Mouse (Mus musculus) lung, postnatal 0 days (tissue): Measurements from ENCODE around the gene Uvrag. TPM values are rescaled to one million over a fixed set of nuclear protein-coding genes. Genes with fewer than 3 reads are reported as not detected.
"Not testable (repeated sequence)": the region's sequence is repeated elsewhere in the genome, so short reads cannot be mapped to it uniquely, and the experiment has no call there.

Experiments used
- ATAC-seq: fragments of 200-750 bp; cut with Nextera tagmentation; 2 replicates; pipeline ENCODE4 v1.8.0; 2017; ENCODE audit warnings: moderate library complexity
- DNase-seq: peaks from one replicate; pipeline ENCODE4 v3.0.0-alpha.2; 2016; ENCODE audit warnings: low spot score
- H3K27ac ChIP-seq: fragments of 300-500 bp; sonication (generic); 2 replicates; pipeline ENCODE4 v1.5.1; 2014; ENCODE audit warnings: antibody characterized with exemption, mild to moderate bottlenecking, low read length, mixed read lengths
- H3K27me3 ChIP-seq: fragments of 300-500 bp; sonication (generic); replicated peaks from 2 replicates; pipeline ENCODE4 v1.6.1; 2014; ENCODE audit warnings: low read length, mixed read lengths; ENCODE audit not compliant: insufficient read depth
- H3K36me3 ChIP-seq: fragments of 300-500 bp; sonication (generic); 2 replicates; pipeline ENCODE4 v1.6.1; 2014; ENCODE audit warnings: low read length, mixed read lengths; ENCODE audit not compliant: insufficient read depth
- H3K4me1 ChIP-seq: fragments of 300-500 bp; sonication (generic); 2 replicates; pipeline ENCODE4 v1.6.1; 2014; ENCODE audit warnings: antibody characterized with exemption, low read depth, low read length, mixed read lengths; ENCODE audit not compliant: insufficient read depth
- H3K4me2 ChIP-seq: fragments of 300-500 bp; sonication (generic); replicated peaks from 2 replicates; pipeline ENCODE4 v1.6.1; 2014; ENCODE audit warnings: low read depth, mild to moderate bottlenecking, low read length, moderate library complexity, mixed read lengths
- H3K4me3 ChIP-seq: fragments of 300-500 bp; sonication (generic); 2 replicates; pipeline ENCODE4 v1.5.1; 2014; ENCODE audit warnings: low read depth, low read length
- H3K9ac ChIP-seq: fragments of 300-500 bp; sonication (generic); replicated peaks from 2 replicates; pipeline ENCODE4 v1.6.1; 2014; ENCODE audit warnings: low read depth, mild to moderate bottlenecking
- H3K9me3 ChIP-seq: fragments of 300-500 bp; sonication (generic); 2 replicates; pipeline ENCODE4 v1.6.1; 2016; ENCODE audit warnings: low read length, mixed read lengths
- CTCF ChIP-seq: IDR thresholded peaks from 2 replicates; pipeline ENCODE4 v1.5.1; 2016; ENCODE audit warnings: antibody characterized with exemption, mild to moderate bottlenecking
- EP300 ChIP-seq: IDR thresholded peaks from 2 replicates; pipeline ENCODE4 v1.6.1; 2016; ENCODE audit warnings: antibody characterized with exemption, mild to moderate bottlenecking, control low read depth
- WGBS: fragments of 180-500 bp; shearing (Covaris S2); extraction: QIAGEN DNeasy Blood & Tissue Kit; methylation state at CpG from one replicate; pipeline ENCODE4 v1.1.7; 2014; 5-methylcytosine and 5-hydroxymethylcytosine counted together
- polyA plus RNA-seq: library from polyadenylated mRNA; unstranded; fragments of >200 nt; fragmentation: Nextera tagmentation; extraction: Ambion mirVana; gene quantifications from 2 replicates; pipeline ENCODE4 v1.2.1, GENCODE M21; 2015

Gene Uvrag
- polyA plus RNA-seq, 1 experiment from 2014 or later: 23.4 TPM

DNA sequence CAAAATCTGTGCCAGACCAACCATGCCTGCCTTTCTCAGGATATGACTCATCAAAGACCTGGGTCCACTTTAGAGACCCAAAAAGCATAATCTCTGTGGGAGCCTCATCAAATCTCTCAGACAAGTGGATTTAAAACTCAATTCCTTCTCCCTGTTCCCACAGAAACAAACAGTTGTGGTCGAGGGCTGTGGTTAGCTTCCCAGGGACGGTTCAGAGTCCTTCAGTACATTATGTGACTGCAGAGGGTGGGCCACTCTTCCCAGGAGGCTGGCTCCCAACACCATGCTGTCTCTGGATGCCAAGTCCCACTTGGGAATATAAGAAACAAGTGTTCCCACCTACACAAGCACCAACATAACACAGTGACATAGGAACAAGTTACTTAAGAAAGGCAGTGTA is 75.0 kb downstream of the Uvrag start:
- Histone ChIP-seq H3K4me3 (no peak overlapping the region), H3K9ac (no peak overlapping the region), H3K4me1 (0 out of 2 replicates have a peak, but pooled peaks cover 3% of the 10 kb centered on the region), H3K27ac (no peak overlapping the region), H3K27me3 (no peaks in the 10 kb centered on the region), H3K36me3 (no peaks in the 10 kb centered on the region), H3K4me2 (no peak overlapping the region), H3K9me3 (no peaks in the 10 kb centered on the region)
- TF ChIP-seq CTCF: no peak
- TF ChIP-seq EP300: no peak
- DNase-seq (no peak), ATAC-seq (no peak)
- WGBS: 10% methylated on average over 2 of the region's 2 CpGs

DNA sequence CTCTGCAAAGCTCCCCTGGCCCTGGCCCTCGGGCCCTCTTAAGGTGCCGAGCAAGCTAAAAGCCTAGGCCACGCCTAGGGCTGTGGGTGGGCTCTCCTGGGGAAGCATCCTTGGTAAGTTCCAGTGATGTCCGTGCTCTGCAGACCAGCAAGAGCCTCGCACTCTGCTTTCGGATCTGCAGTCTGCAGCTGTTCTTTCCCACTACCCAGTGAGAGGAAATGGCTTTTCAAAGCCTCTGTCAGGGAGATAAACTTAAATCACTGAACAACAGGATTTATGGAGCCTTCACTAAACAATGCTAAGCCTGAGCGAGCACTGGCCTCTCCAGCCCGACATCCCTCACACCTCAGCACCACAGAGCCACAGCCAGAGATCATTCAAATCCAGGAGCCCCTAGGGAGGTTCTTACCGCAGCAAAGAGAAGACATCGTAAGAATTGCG is 75.5 kb downstream of the Uvrag start:
- H3K27ac ChIP-seq: no peak overlapping the region
- TF ChIP-seq CTCF (no peak), EP300 (no peak)
- no peak for DNase-seq
- no peaks in the 10 kb centered on the region for H3K36me3 ChIP-seq
- WGBS: 28% methylated on average over 11 of the region's 11 CpGs
- H3K27me3 ChIP-seq: no peaks in the 10 kb centered on the region
- no peaks in the 10 kb centered on the region for H3K9me3 ChIP-seq
- H3K4me3 ChIP-seq: no peak overlapping the region
- H3K4me2 ChIP-seq: no peak overlapping the region
- ATAC-seq: peak; percentile 23; the same call in 1 of the 2 replicates
- 0 out of 2 replicates have a peak, but pooled peaks cover 3% of the 10 kb centered on the region for H3K4me1 ChIP-seq
- H3K9ac ChIP-seq: no peak overlapping the region

DNA sequence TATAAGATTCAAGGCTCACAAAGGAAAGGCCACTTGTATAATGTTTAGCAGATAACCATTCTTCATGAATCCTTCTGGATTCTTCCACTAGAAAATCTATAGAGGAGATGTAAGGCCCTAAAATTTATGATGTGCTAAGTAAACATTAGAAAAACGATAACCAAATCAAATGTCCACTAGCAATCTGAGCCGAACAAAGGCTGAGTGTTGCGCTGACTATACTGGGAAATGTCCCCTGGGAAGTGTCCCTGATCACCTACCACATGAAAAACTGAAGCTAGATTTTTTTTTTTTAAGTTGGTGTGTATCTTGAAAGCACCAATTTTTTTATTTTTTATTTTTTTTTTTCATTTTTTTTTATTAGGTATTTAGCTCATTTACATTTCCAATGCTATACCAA is 76.1 kb downstream of the Uvrag start:
- 63% methylated on average over 3 of the region's 3 CpGs for WGBS
- TF ChIP-seq CTCF: no peak
- TF ChIP-seq EP300: no peak

DNA sequence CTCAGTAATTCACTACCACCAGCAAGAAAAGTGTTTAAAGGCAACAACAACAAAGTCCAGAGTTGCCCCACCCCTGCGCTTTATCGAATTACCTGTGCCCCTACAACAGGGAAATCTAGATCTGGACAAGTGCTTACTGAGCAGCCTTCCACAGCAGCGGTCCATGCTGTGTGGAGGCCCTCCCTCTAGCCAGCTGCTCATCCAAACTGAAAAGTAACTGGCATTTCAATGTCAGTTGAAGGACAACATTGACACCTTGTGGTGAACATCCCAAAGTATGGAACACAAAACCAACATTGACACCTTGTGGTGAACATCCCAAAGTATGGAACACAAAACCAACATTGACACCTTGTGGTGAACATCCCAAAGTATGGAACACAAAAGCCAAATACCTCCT is 78.7 kb downstream of the Uvrag start:
- H3K4me1 ChIP-seq, H3K9ac ChIP-seq, H3K4me2 ChIP-seq, DNase-seq, H3K27ac ChIP-seq, H3K4me3 ChIP-seq, H3K9me3 ChIP-seq, H3K27me3 ChIP-seq, ATAC-seq, H3K36me3 ChIP-seq: not testable (repeated sequence)
- 85% methylated on average over 3 of the region's 3 CpGs for WGBS
- peak; percentile 60 for TF ChIP-seq CTCF

More for the DNA sequence above, 76.1 kb downstream of the Uvrag start:
- Histone ChIP-seq H3K4me2 (no peak overlapping the region), H3K9me3 (no peaks in the 10 kb centered on the region), H3K4me1 (0 out of 2 replicates have a peak, but pooled peaks cover 3% of the 10 kb centered on the region), H3K9ac (no peak overlapping the region), H3K4me3 (no peak overlapping the region), H3K27me3 (no peaks in the 10 kb centered on the region), H3K36me3 (no peaks in the 10 kb centered on the region), H3K27ac (no peak overlapping the region)
- ATAC-seq: no peak
- no peak for DNase-seq

DNA sequence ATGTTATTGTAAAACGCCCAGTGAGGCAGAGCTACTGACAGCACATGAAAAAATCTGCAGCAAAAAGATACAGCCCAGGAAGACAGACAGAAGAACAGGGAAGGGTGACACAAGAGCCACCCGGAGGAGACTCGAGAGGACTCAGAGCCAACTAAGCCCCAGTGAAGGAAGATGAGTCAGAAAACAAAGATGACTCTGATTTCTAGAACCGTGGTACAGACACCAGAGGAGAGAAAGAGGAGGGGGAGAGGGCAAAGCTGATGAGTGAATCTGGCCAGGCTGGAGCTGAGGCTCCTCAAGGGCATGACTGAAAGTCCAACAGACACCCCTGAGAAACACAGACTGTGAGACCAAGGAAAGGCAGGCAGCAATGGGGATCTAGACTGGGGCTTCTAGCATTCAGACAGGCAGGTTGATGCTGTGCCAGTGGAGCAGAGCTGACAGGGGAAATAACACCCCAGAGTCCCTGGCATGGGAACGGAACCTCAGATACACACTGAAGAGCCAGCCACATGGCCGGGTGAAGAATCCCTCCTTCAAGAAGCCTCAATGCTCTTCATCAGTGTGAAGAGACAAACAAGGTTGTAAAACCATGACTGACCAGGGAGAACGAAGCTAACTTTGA is 79.8 kb downstream of the Uvrag start:
- TF ChIP-seq EP300 (no peak), CTCF (no peak)
- 78% methylated on average over 7 of the region's 7 CpGs for WGBS
- ATAC-seq (no peak), DNase-seq (no peak)
- Histone ChIP-seq H3K27ac (no peak overlapping the region), H3K9ac (no peak overlapping the region), H3K36me3 (no peaks in the 10 kb centered on the region), H3K27me3 (no peaks in the 10 kb centered on the region), H3K4me3 (no peak overlapping the region), H3K4me1 (0 out of 2 replicates have a peak, but pooled peaks cover 3% of the 10 kb centered on the region), H3K9me3 (no peaks in the 10 kb centered on the region), H3K4me2 (no peak overlapping the region)

DNA sequence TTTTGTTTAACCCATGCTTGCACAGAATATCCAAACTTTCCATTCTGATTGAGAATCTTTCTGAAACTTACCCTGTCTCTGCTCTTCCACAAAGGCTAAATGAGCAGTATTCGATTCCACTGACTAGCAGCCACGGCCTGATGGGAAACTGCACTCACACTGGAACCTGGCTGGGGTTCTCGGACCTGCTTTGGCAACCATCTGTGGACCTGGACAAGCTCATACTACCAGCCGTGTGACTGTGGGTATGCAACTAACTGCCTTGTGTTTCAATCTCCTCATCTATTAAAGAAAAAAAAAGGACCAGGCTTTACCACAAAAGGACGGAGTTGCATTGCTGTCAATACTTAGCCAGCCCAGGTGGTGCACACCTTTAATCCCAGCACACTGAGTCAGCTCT is 80.5 kb downstream of the Uvrag start:
- no peak for ATAC-seq
- WGBS: 90% methylated on average over 5 of the region's 5 CpGs
- Histone ChIP-seq H3K9me3 (no peaks in the 10 kb centered on the region), H3K9ac (no peak overlapping the region), H3K36me3 (no peaks in the 10 kb centered on the region), H3K4me3 (no peak overlapping the region), H3K4me2 (no peak overlapping the region), H3K27ac (no peak overlapping the region), H3K27me3 (no peaks in the 10 kb centered on the region), H3K4me1 (0 out of 2 replicates have a peak, but pooled peaks cover 3% of the 10 kb centered on the region)
- no peak for DNase-seq
- no peak for TF ChIP-seq EP300
- no peak for TF ChIP-seq CTCF
